Mouse (Mus musculus) B cell, adult 2 months (primary cell): ENCODE results near the gene Fbxo28.

Experiments used
- DNase-seq, 2 experiments: peaks; one replicate each; pipeline ENCODE4 v3.0.0; 2022

Gene Fbxo28

GRCm38 (mm10) chr1:182340821-182341781 lies at the start of gene Fbxo28:
Fbxo28 (minus strand) TSS chr1:182341629.
- peak; percentile 59 to 69 for DNase-seq

GRCm38 (mm10) chr1:182388729-182389128 lies 47.3 kb upstream of the Fbxo28 start:
- no peak for DNase-seq

GRCm38 (mm10) chr1:182386449-182386848 lies 45.0 kb upstream of the Fbxo28 start:
- DNase-seq = no peak

- no peak for DNase-seq
Observed at GRCm38 (mm10) chr1:182383096-182383495, 41.7 kb upstream of the Fbxo28 start.

- DNase-seq = peak in 1 of 2 experiments; percentile 6
Observed at GRCm38 (mm10) chr1:182381327-182381726, 39.9 kb upstream of the Fbxo28 start.

- no peak for DNase-seq
Observed at GRCm38 (mm10) chr1:182380683-182381082, 39.3 kb upstream of the Fbxo28 start.

- no peak for DNase-seq
Observed at GRCm38 (mm10) chr1:182378876-182379275, 37.4 kb upstream of the Fbxo28 start.

- no peak for DNase-seq
Observed at GRCm38 (mm10) chr1:182378205-182378835, 36.9 kb upstream of the Fbxo28 start.

GRCm38 (mm10) chr1:182377519-182377918 lies 36.1 kb upstream of the Fbxo28 start:
- no peak for DNase-seq

GRCm38 (mm10) chr1:182376826-182377225 lies 35.4 kb upstream of the Fbxo28 start:
- DNase-seq = no peak

- peak; percentile 35 to 40 for DNase-seq
Observed at GRCm38 (mm10) chr1:182376221-182376620, 34.8 kb upstream of the Fbxo28 start.

GRCm38 (mm10) chr1:182371891-182372290 lies 30.5 kb upstream of the Fbxo28 start:
- no peak for DNase-seq

- no peak for DNase-seq
Observed at GRCm38 (mm10) chr1:182369435-182369834, 28.0 kb upstream of the Fbxo28 start.

- peak; percentile 1 to 3 for DNase-seq
Observed at GRCm38 (mm10) chr1:182368782-182369181, 27.4 kb upstream of the Fbxo28 start.

- no peak for DNase-seq
Observed at GRCm38 (mm10) chr1:182368309-182368708, 26.9 kb upstream of the Fbxo28 start.

GRCm38 (mm10) chr1:182363683-182364404 lies 22.4 kb upstream of the Fbxo28 start:
- no peak for DNase-seq

- DNase-seq = no peak
Observed at GRCm38 (mm10) chr1:182362703-182363102, 21.3 kb upstream of the Fbxo28 start.

GRCm38 (mm10) chr1:182358133-182358532 lies 16.7 kb upstream of the Fbxo28 start:
- DNase-seq = no peak

GRCm38 (mm10) chr1:182354504-182355147 lies 13.2 kb upstream of the Fbxo28 start:
- DNase-seq = no peak

- no peak for DNase-seq
Observed at GRCm38 (mm10) chr1:182349557-182349956, 8.1 kb upstream of the Fbxo28 start.

- no peak for DNase-seq
Observed at GRCm38 (mm10) chr1:182346491-182346890, 5.1 kb upstream of the Fbxo28 start.

GRCm38 (mm10) chr1:182345857-182346256 lies 4.4 kb upstream of the Fbxo28 start:
- no peak for DNase-seq

GRCm38 (mm10) chr1:182341993-182342392 lies 564 bp upstream of the Fbxo28 start:
- DNase-seq = peak; percentile 3 to 6
